In genomic region chr9:120530471-120530870, GRCm38 (mm10) we compare ENCODE assay signal across 29 mouse cellular contexts. TPM values are rescaled to one million over a fixed set of nuclear protein-coding genes. Genes with fewer than 3 reads are reported as not detected.
"Had no signal": no experiment of that assay in that cellular context is flagged by ENCODE, and none has a peak within 500 bp of the region (broad histone marks: within the 10 kb centered on the region; RNA-seq: fewer than 3 reads in every experiment).

No protein-coding gene starts in this region.

- DNase-seq: cerebellum, adult 2 months; cerebellum, adult 8-10 months; cerebellum, adult 9-10 months; cerebellum, adult 9-11 months; cerebellum, postnatal 10 days; cerebellum, postnatal 14 days; cerebellum, postnatal 25 days; cerebellum, postnatal 36 days; embryo, embryonic 11 days; forebrain, postnatal 0 days; gastrocnemius, adult 2 months; gastrocnemius, postnatal 10 days; gastrocnemius, postnatal 14 days; gastrocnemius, postnatal 25 days; gastrocnemius, postnatal 36 days; heart, adult 11 months; heart, adult 18-20 months had no signal

- H3K4me1 ChIP-seq: embryonic facial prominence, embryonic 10.5 days; embryonic facial prominence, embryonic 12.5 days; embryonic facial prominence, embryonic 15.5 days; forebrain, embryonic 15.5 days had no signal

- H3K9me3 ChIP-seq: embryonic facial prominence, embryonic 13.5 days; embryonic facial prominence, embryonic 15.5 days; forebrain, embryonic 13.5 days; forebrain, embryonic 15.5 days had no signal

- H3K27me3 ChIP-seq: embryonic facial prominence, embryonic 12.5 days; embryonic facial prominence, embryonic 13.5 days; embryonic facial prominence, embryonic 15.5 days; forebrain, embryonic 12.5 days; forebrain, embryonic 13.5 days; forebrain, embryonic 15.5 days had no signal

- H3K4me3 ChIP-seq: embryonic facial prominence, embryonic 10.5 days; embryonic facial prominence, embryonic 12.5 days; embryonic facial prominence, embryonic 13.5 days; embryonic facial prominence, embryonic 15.5 days; erythroblast, embryonic 14.5 days; forebrain, embryonic 10.5 days; forebrain, embryonic 12.5 days; forebrain, embryonic 13.5 days; forebrain, embryonic 15.5 days; gastrocnemius, adult 2 months had no signal

- H3K36me3 ChIP-seq: embryonic facial prominence, embryonic 10.5 days; embryonic facial prominence, embryonic 12.5 days; embryonic facial prominence, embryonic 13.5 days; embryonic facial prominence, embryonic 15.5 days; forebrain, embryonic 10.5 days; forebrain, embryonic 12.5 days; forebrain, embryonic 15.5 days had no signal

- H3K27ac ChIP-seq: embryonic facial prominence, embryonic 10.5 days; embryonic facial prominence, embryonic 12.5 days; embryonic facial prominence, embryonic 13.5 days; embryonic facial prominence, embryonic 15.5 days; forebrain, embryonic 10.5 days; forebrain, embryonic 12.5 days; forebrain, embryonic 13.5 days; forebrain, embryonic 15.5 days; gastrocnemius, adult 2 months had no signal

- H3K9ac ChIP-seq: embryonic facial prominence, embryonic 12.5 days; embryonic facial prominence, embryonic 13.5 days; embryonic facial prominence, embryonic 15.5 days; forebrain, embryonic 12.5 days; forebrain, embryonic 13.5 days; forebrain, embryonic 15.5 days; forebrain, postnatal 0 days had no signal

- ATAC-seq: forebrain, embryonic 13.5 days; forebrain, embryonic 14.5 days; forebrain, embryonic 15.5 days; forebrain, embryonic 16.5 days; forebrain, postnatal 0 days had no signal

- H3K4me2 ChIP-seq: embryonic facial prominence, embryonic 12.5 days; embryonic facial prominence, embryonic 13.5 days; embryonic facial prominence, embryonic 15.5 days; forebrain, embryonic 12.5 days; forebrain, embryonic 13.5 days; forebrain, embryonic 15.5 days had no signal

RNA-seq across cellular contexts. Expression of gene Entpd3, which starts 9.1 kb away (rescaled TPM):
- polyA plus RNA-seq: forebrain, embryonic 11.5 days had no signal
